Mouse (Mus musculus) ES-Bruce4 (cell line): ENCODE results near the gene 3110001I22Rik. TPM values are rescaled to one million over a fixed set of nuclear protein-coding genes. Genes with fewer than 3 reads are reported as not detected.
"Not testable (repeated sequence)": the region's sequence is repeated elsewhere in the genome, so short reads cannot be mapped to it uniquely, and the experiment has no call there.

ENCODE experiments used
- H3K27ac ChIP-seq: 2 replicates; pipeline ENCODE4 v1.5.1; 2012; ENCODE audit warnings: low read length, inconsistent platforms; ENCODE audit not compliant: insufficient read depth
- H3K27me3 ChIP-seq: 2 replicates; pipeline ENCODE4 v1.6.1; 2012; ENCODE audit warnings: mild to moderate bottlenecking, low read length, inconsistent platforms; ENCODE audit not compliant: control insufficient read depth, poor library complexity, insufficient read depth, severe bottlenecking
- H3K36me3 ChIP-seq: 2 replicates; pipeline ENCODE4 v1.6.1; 2012; ENCODE audit warnings: inconsistent platforms, mild to moderate bottlenecking, low read length, moderate library complexity; ENCODE audit not compliant: control insufficient read depth, poor library complexity, insufficient read depth, severe bottlenecking
- H3K4me1 ChIP-seq: one replicate; pipeline ENCODE4 v1.8.1; 2011; ENCODE audit warnings: low read length; ENCODE audit not compliant: control insufficient read depth, insufficient read depth
- H3K4me3 ChIP-seq: 2 replicates; pipeline ENCODE4 v1.5.1; 2011; ENCODE audit warnings: low read depth, mild to moderate bottlenecking, low read length
- H3K9ac ChIP-seq: 2 replicates; pipeline ENCODE4 v1.6.1; 2012; ENCODE audit warnings: low read depth, mild to moderate bottlenecking, inconsistent platforms; ENCODE audit not compliant: poor library complexity, severe bottlenecking
- H3K9me3 ChIP-seq: replicated peaks from 2 replicates; pipeline ENCODE4 v1.6.1; 2012; ENCODE audit warnings: mild to moderate bottlenecking, low read length, inconsistent platforms; ENCODE audit not compliant: control insufficient read depth, poor library complexity, insufficient read depth, severe bottlenecking
- CTCF ChIP-seq: IDR thresholded peaks from one replicate; pipeline ENCODE4 v1.8.1; 2011; ENCODE audit warnings: low read depth, low read length
- EP300 ChIP-seq: IDR thresholded peaks from 2 replicates; pipeline ENCODE4 v1.6.1; 2011; ENCODE audit warnings: low read depth, low read length; ENCODE audit not compliant: insufficient read depth
- POLR2A ChIP-seq: IDR thresholded peaks from one replicate; pipeline ENCODE4 v1.8.1; 2011; ENCODE audit warnings: low read length; ENCODE audit not compliant: insufficient read depth
- polyA plus RNA-seq: library from polyadenylated mRNA; stranded (reverse); fragments of >200 nt; gene quantifications from 2 replicates; pipeline ENCODE4 v1.2.4, GENCODE M21; 2011; ENCODE audit warnings: low read depth; ENCODE audit not compliant: missing spikeins, insufficient read depth, insufficient read length

The 3110001I22Rik gene
- polyA plus RNA-seq = 3.9 and 4.6 TPM in 2 replicates

DNA sequence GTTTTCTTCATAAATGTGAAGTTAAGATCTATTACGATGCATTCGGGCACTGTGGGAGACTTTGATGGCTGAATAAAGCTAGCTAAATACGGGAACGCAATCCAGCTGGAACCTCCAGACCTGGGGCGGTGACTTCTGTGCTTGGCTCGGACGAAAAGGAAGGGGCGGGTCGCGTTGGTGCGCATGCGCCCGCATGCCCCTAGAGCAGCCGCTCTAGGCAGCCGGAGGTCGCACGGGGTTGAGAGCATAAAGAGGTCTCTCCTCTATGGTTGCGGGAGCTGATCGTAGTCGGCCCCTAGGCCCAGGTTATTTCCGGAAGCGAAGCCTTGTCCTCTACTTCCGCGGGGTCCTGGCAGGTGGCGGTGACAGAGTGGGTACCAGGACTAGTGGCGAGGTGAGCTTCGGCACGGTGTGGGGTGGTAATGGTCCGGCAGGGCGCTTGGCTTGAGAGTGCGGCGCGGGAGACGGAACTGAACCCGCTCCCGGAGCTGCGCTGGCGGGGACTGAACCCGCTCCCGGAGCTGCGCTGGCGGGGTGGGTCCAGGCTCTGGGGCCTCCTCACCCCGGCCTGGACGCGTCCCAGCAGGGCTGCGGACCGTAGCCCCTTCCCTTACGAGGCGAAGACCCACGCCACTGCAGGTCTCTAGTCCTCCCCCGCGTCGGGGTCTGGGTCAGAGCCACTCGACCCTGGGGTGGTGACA lies at the start of gene 3110001I22Rik, which contains the start of gene Bfar:
Gene 3110001I22Rik (plus strand): TSS at position 245 of the 701 bp plus-strand sequence.
Gene Bfar (plus strand): TSS at position 174 of the 701 bp plus-strand sequence.
- H3K9me3 ChIP-seq = no peaks in the 10 kb centered on the region
- H3K27me3 ChIP-seq = no peaks in the 10 kb centered on the region
- peak within 1 kb of the TSS; percentile 92 for H3K4me3 ChIP-seq
- 0 out of 2 replicates have a peak, but pooled peaks have one; percentile 52 for TF ChIP-seq EP300
- TF ChIP-seq CTCF = no peak
- TF ChIP-seq POLR2A = peak; percentile 92
- H3K9ac ChIP-seq = peak within 1 kb of the TSS; percentile 77
- H3K4me1 ChIP-seq = no peaks in the 10 kb centered on the region
- H3K27ac ChIP-seq = peak within 1 kb of the TSS; percentile 16; the same call in 1 of the 2 replicates
- 0 out of 2 replicates have a peak, but pooled peaks cover 3% of the 10 kb centered on the region for H3K36me3 ChIP-seq

DNA sequence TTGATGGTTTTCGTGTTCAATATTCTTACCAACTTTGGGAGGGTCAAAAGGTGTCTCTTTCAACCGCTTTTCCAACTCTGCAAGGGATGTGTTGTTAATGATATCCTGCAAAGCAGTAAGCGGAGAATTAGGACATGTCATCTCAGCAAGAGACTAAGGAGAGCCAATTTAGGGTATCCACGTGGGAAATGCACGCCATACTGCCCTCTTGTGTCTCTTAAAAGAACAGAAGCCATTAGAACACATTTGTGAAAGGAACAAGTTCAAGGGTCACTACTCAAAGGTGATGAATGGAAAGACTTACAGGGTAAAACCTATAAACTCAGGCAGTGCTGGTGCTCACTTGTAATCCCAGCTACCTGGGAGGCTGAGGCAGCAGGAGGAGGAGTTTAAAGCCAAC lies 43.4 kb upstream of the 3110001I22Rik start:
- Histone ChIP-seq H3K4me3 (no peak overlapping the region), H3K9ac (no peak overlapping the region), H3K36me3 (peaks cover 24% of the 10 kb centered on the region), H3K9me3 (no peaks in the 10 kb centered on the region; the same call in 1 of the 2 replicates), H3K4me1 (no peaks in the 10 kb centered on the region), H3K27ac (no peak overlapping the region), H3K27me3 (no peaks in the 10 kb centered on the region)
- no peak for TF ChIP-seq POLR2A
- TF ChIP-seq EP300 = no peak
- no peak for TF ChIP-seq CTCF

DNA sequence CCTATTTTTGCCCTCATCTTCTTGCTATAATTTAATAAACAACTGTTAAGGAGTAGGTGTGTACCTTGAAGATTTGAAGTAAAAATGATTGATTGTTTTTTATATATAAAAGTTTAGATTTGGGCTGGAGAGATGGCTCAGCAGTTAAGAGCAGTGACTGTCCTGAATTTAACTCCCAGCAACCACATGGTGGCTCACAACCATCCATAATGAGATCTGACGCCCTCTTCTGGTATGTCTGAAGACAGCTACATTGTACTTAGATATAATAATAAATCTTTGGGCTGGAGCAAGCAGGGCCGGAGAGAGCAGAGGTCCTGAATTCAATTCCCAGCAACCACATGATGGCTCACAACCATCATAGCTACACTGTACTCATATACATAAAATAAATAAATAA lies 33.5 kb upstream of the 3110001I22Rik start:
- not testable (repeated sequence) for H3K4me1 ChIP-seq, H3K27ac ChIP-seq, H3K9ac ChIP-seq, H3K9me3 ChIP-seq, H3K27me3 ChIP-seq, H3K4me3 ChIP-seq
- peaks cover 14% of the 10 kb centered on the region for H3K36me3 ChIP-seq

DNA sequence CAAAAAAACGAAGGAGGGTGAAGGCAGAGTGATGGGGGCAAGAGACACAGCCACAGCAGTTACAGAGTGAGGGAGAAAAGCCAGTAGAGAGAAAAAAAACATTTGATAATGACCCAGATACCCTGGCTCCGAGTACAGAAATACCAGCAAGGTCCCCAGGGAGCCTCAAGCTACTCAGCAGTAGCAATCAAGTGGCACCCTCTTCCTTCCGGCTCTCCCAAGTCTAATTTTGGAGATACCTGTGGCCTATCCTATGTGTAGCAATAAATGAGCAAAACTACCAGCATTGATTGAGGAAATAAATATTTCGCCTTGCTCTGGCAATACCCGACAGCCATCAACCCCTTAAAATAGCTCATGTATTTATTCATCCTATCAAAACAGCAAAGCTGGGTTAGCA lies 32.2 kb upstream of the 3110001I22Rik start:
- Histone ChIP-seq H3K27me3 (no peaks in the 10 kb centered on the region), H3K4me1 (no peaks in the 10 kb centered on the region), H3K4me3 (no peak overlapping the region), H3K36me3 (peaks cover 14% of the 10 kb centered on the region), H3K9ac (no peak overlapping the region), H3K9me3 (no peaks in the 10 kb centered on the region), H3K27ac (no peak overlapping the region)
- TF ChIP-seq EP300 (no peak), CTCF (no peak), POLR2A (no peak)

DNA sequence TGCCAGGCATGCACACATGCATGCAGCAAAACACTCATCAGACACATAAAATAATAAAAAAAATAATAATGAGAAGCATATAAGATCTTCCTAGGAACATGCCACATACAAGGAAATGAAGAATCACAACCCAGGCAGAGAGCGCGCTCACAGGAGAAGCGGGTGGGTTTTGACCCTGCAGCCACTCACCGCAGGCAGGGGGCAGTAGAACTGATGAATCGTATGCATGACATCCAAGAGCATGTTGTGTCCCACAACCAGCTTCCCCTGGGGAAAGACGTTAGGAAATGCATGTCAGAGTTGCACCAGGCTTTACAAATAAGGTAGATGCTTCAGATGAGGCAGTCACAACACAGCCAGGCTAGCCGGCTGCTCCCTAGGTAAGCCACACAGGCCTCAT lies 31.7 kb upstream of the 3110001I22Rik start:
- no peak overlapping the region for H3K27ac ChIP-seq
- no peaks in the 10 kb centered on the region for H3K4me1 ChIP-seq
- H3K9me3 ChIP-seq = no peaks in the 10 kb centered on the region
- H3K9ac ChIP-seq = no peak overlapping the region
- H3K27me3 ChIP-seq = no peaks in the 10 kb centered on the region
- peaks cover 11% of the 10 kb centered on the region for H3K36me3 ChIP-seq
- H3K4me3 ChIP-seq = no peak overlapping the region
- TF ChIP-seq EP300 (no peak), CTCF (peak; percentile 79)

DNA sequence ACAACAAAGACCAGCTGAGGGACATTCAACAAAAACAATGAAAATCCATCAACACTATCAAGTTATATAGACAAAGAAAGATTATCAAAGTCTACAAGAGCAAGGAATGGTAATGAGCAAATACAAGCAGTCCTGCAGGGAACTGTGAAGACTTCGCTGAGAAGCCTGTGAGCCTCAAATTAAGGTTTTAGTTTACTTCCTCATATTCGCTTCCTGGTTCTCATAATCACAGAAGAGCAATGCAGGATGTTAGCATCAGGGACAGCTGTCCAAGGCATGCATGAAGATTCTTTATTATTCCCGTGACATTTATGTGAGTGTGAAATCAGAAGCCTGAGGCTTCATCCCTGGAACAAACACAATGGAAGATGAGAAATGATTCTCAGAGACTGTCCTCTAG lies 27.3 kb upstream of the 3110001I22Rik start:
- no peak overlapping the region for H3K9ac ChIP-seq
- no peaks in the 10 kb centered on the region for H3K27me3 ChIP-seq
- no peak overlapping the region for H3K27ac ChIP-seq
- no peaks in the 10 kb centered on the region for H3K4me1 ChIP-seq
- H3K36me3 ChIP-seq = peaks cover 18% of the 10 kb centered on the region
- H3K9me3 ChIP-seq = no peaks in the 10 kb centered on the region
- no peak overlapping the region for H3K4me3 ChIP-seq
- TF ChIP-seq EP300 = no peak
- no peak for TF ChIP-seq POLR2A
- TF ChIP-seq CTCF = no peak
